Comparison of ENCODE assay signal across 26 mouse cellular contexts in genomic region chr13:116036166-116036565, GRCm38 (mm10).
"Had no signal": no experiment of that assay in that cellular context is flagged by ENCODE, and none has a peak within 500 bp of the region (broad histone marks: within the 10 kb centered on the region; RNA-seq: fewer than 3 reads in every experiment).

No protein-coding gene starts in this region.

- ATAC-seq: hindbrain, embryonic 16.5 days; inflammation-experienced regulatory T-cells, adult 6 months; intestine, embryonic 15.5 days; intestine, postnatal 0 days had no signal

- H3K4me2 ChIP-seq: heart, embryonic 12.5 days; hindbrain, embryonic 12.5 days; hindbrain, embryonic 14.5 days; intestine, embryonic 15.5 days; limb, embryonic 12.5 days; liver, embryonic 11.5 days; liver, embryonic 13.5 days; liver, embryonic 15.5 days had no signal

- H3K4me3 ChIP-seq: heart, embryonic 10.5 days; heart, embryonic 12.5 days; hindbrain, embryonic 10.5 days; hindbrain, embryonic 12.5 days; intestine, embryonic 15.5 days; layer of hippocampus, adult 2 months; left cerebral cortex, adult 2 months; limb, embryonic 10.5 days; limb, embryonic 12.5 days; liver, embryonic 13.5 days; liver, embryonic 15.5 days had no signal

- H3K27me3 ChIP-seq: heart, embryonic 12.5 days; hindbrain, embryonic 12.5 days; intestine, embryonic 15.5 days; limb, embryonic 12.5 days; liver, embryonic 13.5 days; liver, embryonic 15.5 days had no signal

- H3K36me3 ChIP-seq: heart, embryonic 10.5 days; heart, embryonic 12.5 days; hindbrain, embryonic 10.5 days; hindbrain, embryonic 12.5 days; intestine, embryonic 15.5 days; limb, embryonic 10.5 days; limb, embryonic 12.5 days; liver, embryonic 13.5 days; liver, embryonic 15.5 days had no signal

- DNase-seq: gastrocnemius, postnatal 14 days; gastrocnemius, postnatal 36 days; heart, adult 11 months; heart, postnatal 10 days; heart, postnatal 4 days; kidney, adult 18-20 months; kidney, adult 8-10 months; kidney, postnatal 10 days; kidney, postnatal 25 days; liver; liver, embryonic 13.5 days had no signal

- H3K9me3 ChIP-seq: heart, embryonic 10.5 days; heart, embryonic 12.5 days; hindbrain, embryonic 10.5 days; hindbrain, embryonic 12.5 days; intestine, embryonic 15.5 days; limb, embryonic 10.5 days; limb, embryonic 12.5 days; liver, embryonic 13.5 days; liver, embryonic 15.5 days had no signal

- H3K4me1 ChIP-seq: heart, embryonic 10.5 days; heart, embryonic 12.5 days; hindbrain, embryonic 10.5 days; hindbrain, embryonic 12.5 days; intestine, embryonic 15.5 days; limb, embryonic 10.5 days; limb, embryonic 12.5 days; liver, embryonic 13.5 days; liver, embryonic 15.5 days had no signal

- H3K9ac ChIP-seq: heart, embryonic 12.5 days; hindbrain, embryonic 12.5 days; hindbrain, embryonic 14.5 days; intestine, embryonic 15.5 days; limb, embryonic 12.5 days; liver, embryonic 13.5 days; liver, embryonic 15.5 days had no signal

- H3K27ac ChIP-seq: heart, embryonic 10.5 days; hindbrain, embryonic 10.5 days; hindbrain, embryonic 12.5 days; hindbrain, embryonic 14.5 days; intestine, embryonic 15.5 days; layer of hippocampus, adult 2 months; left cerebral cortex, adult 2 months; limb, embryonic 10.5 days; limb, embryonic 12.5 days; liver, embryonic 13.5 days; liver, embryonic 15.5 days had no signal
